Mouse (Mus musculus): ENCODE results near the gene Tekt3.

DNA sequence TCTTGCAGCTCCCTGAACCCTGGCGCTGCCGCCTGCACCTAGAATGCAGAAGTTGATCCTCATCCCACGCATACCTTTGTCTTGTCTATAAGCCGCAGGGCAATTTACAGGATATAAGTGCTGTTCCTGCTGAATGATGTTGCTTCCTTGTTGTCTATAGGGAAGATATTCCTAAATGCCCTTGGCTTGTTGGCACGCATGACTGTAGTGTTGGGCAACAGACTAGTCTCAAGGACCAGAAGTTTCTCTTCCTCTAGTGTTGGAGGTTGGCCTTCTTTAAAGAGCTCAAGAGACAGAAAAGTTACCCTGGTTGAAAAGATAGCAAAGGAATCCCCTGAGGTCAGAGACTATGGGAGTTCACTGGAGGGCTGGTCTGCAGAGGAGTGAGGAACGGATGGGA lies 29.5 kb downstream of the Tekt3 start:
- no peak for TF ChIP-seq CTCF (IDR thresholded peaks at IDR 0.05; ENCODE audit: control insufficient read depth, insufficient read depth, insufficient replicate concordance, low read depth, low read length)
- no peak for TF ChIP-seq POLR2A (IDR thresholded peaks at IDR 0.05; ENCODE audit: control insufficient read depth, low read depth, low read length)
